Mouse (Mus musculus): ENCODE measurements at regions not wholly inside any gene's neighbourhood (a gene's known extent, or its start where the extent isn't known, plus 50 kb on each side); places are given as distances from the start of the nearest gene placed in this dataset.

DNA sequence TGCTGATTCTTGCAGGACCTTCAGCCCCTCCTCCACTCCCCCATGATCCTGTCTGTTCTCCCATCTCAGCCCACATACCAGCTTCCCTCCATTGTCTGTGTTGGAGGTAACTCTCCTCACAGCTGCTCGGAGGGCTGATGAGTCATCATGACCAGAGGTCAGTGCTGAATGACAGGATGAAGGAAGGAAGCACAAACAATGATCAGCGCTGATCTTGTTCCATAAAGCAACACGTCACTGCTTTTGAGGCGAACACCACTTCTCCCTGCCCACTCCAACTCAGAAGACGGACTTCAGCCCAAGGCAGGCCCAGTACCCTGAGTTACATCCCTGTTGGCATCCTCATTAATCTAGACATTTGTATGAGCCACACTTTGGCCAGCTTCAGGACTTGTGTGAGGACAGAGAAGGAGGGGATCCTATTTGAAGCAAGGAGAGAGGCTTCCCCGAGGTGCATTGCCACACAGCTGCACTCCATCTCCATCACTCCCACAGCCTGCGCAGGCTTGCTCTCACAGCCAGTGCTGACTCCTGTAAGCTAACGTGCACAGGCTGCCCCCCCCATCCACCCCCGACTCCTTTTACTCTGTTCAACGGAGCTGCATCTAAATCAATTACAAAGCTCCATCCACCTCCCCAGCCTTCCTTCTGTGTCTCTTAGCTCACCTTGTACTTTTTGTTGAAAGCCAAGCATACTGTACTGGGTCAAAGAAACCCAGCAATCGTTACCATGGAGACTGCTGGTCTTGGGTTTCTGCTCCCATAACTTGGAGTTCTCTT is 129.9 kb downstream of the Ets2 start:
- TF ChIP-seq POLR2A (IDR thresholded peaks at IDR 0.05; ENCODE audit: extremely low read depth, insufficient read depth, low read length) (no peak), CTCF (IDR thresholded peaks at IDR 0.05; ENCODE audit: extremely low read depth, insufficient read depth, low read length) (no peak)
